Mouse (Mus musculus) intestine, embryonic 14.5 days (tissue): ENCODE results near the gene Cdk19. TPM values are rescaled to one million over a fixed set of nuclear protein-coding genes. Genes with fewer than 3 reads are reported as not detected.
A peak's percentile ranks its signal among the peaks of the same experiment; 100 is the strongest.

ENCODE experiments used
- ATAC-seq: fragments of 200-750 bp; cut with Nextera tagmentation; replicated peaks from 2 replicates; pipeline ENCODE4 v1.8.0; 2017; ENCODE audit warnings: low read depth, moderate number of reproducible peaks, moderate TSS enrichment, moderate library complexity; ENCODE audit not compliant: low FRiP score, low TSS enrichment
- DNase-seq: peaks from one replicate; pipeline ENCODE4 v3.0.0-alpha.2; 2018; ENCODE audit warnings: low spot score
- H3K27ac ChIP-seq: fragments of 300-500 bp; sonication (generic); 2 replicates; pipeline ENCODE4 v1.5.1; 2014; ENCODE audit warnings: low read depth, mild to moderate bottlenecking, control low read depth
- H3K27me3 ChIP-seq: fragments of 300-500 bp; sonication (generic); replicated peaks from 2 replicates; pipeline ENCODE4 v1.6.1; 2014; ENCODE audit warnings: low read length, control low read depth; ENCODE audit not compliant: control insufficient read depth, insufficient read depth
- H3K36me3 ChIP-seq: fragments of 300-500 bp; sonication (generic); 2 replicates; pipeline ENCODE4 v1.6.1; 2014; ENCODE audit warnings: low read length, control low read depth; ENCODE audit not compliant: control insufficient read depth, insufficient read depth
- H3K4me1 ChIP-seq: fragments of 300-500 bp; sonication (generic); replicated peaks from 2 replicates; pipeline ENCODE4 v1.6.1; 2014; ENCODE audit warnings: low read length, control low read depth, mixed read lengths; ENCODE audit not compliant: control insufficient read depth, insufficient read depth
- H3K4me2 ChIP-seq: fragments of 300-500 bp; sonication (generic); 2 replicates; pipeline ENCODE4 v1.6.1; 2014; ENCODE audit warnings: low read length
- H3K4me3 ChIP-seq: fragments of 300-500 bp; sonication (generic); 2 replicates; pipeline ENCODE4 v1.5.1; 2014; ENCODE audit warnings: low read depth, low read length, control low read depth, mixed read lengths
- H3K9ac ChIP-seq: fragments of 300-500 bp; sonication (generic); 2 replicates; pipeline ENCODE4 v1.6.1; 2014; ENCODE audit warnings: mild to moderate bottlenecking, low read length
- H3K9me3 ChIP-seq: fragments of 300-500 bp; sonication (generic); 2 replicates; pipeline ENCODE4 v1.6.1; 2016; ENCODE audit warnings: low read length, control low read depth; ENCODE audit not compliant: control insufficient read depth
- WGBS: fragments of 180-500 bp; shearing (Covaris S2); extraction: QIAGEN DNeasy Blood & Tissue Kit; methylation state at CpG from one replicate; pipeline ENCODE4 v1.1.7; 2014; 5-methylcytosine and 5-hydroxymethylcytosine counted together
- polyA plus RNA-seq: library from polyadenylated mRNA; unstranded; fragments of >200 nt; fragmentation: Nextera tagmentation; extraction: Ambion mirVana; gene quantifications from 2 replicates; pipeline ENCODE4 v1.2.1, GENCODE M21; 2014

Gene Cdk19
- polyA plus RNA-seq, 1 experiment from 2014 or later = 8.7 TPM

DNA sequence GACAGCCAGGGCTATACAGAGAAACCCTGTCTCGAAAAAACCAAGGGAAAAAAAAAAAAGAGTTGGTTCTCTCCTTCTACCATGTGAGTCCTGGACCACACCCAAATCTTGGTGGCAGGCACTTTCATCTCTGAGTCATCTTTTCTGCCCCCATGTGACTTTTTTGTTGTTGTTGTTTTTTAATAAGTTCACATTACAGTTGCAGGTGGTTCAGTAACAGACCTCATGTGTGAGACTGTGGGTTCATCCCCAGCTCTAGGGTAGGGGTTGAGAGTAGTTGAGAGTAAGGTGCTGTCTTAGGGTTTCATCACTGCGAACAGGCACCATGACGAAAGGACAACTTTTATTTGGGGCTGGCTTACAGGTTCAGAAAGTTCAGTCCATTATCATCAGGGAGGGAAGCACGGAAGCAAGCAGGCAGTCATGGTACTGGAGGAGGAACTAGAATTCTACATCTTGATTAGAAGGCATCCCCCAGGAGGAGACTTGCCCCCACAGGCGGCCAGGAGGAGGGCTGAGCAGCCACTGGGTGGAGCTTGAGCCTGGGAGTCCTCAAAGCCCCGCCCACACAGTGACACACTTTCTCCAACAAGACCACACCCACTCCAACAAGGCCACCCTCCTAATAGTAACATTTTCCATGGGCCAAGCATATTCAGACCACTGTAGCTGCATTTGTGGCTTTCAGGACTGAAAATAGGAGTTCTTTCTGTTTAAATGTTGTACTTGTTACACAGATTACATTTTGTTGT, 29.3 kb upstream of the Cdk19 start:
- H3K9ac ChIP-seq = no peak overlapping the region
- WGBS = 54% methylated on average over 6 of the region's 6 CpGs
- H3K4me1 ChIP-seq = peaks cover 5% of the 10 kb centered on the region; the same call in 1 of the 2 replicates
- H3K27me3 ChIP-seq = no peaks in the 10 kb centered on the region
- ATAC-seq (no peak), DNase-seq (no peak)
- peaks cover 2% of the 10 kb centered on the region; the same call in 1 of the 2 replicates for H3K9me3 ChIP-seq
- no peaks in the 10 kb centered on the region for H3K36me3 ChIP-seq
- H3K4me3 ChIP-seq = no peak overlapping the region
- H3K4me2 ChIP-seq = no peak overlapping the region
- H3K27ac ChIP-seq = no peak overlapping the region

DNA sequence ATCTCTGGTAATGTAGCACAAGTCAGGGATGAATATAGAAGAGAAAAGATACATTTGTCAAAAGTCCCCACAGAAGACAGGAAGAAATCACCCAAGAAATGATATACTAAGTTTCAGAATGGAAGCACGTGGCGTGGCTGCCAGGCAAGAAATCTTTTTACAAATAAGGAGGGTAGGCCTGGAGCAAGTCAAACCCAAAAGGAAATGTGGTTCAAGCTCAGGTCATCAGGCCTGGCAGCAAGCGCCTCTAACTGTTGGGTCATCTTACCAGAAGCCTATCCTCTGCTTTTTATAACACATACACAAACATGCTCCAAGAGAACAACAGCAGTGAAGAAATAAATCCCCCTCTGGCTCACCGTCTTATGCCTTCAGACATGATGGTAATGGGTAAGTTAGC, 26.6 kb upstream of the Cdk19 start:
- H3K4me2 ChIP-seq = no peak overlapping the region
- H3K36me3 ChIP-seq = no peaks in the 10 kb centered on the region
- H3K27ac ChIP-seq = no peak overlapping the region
- H3K9ac ChIP-seq = no peak overlapping the region
- no peak for DNase-seq
- H3K9me3 ChIP-seq = no peaks in the 10 kb centered on the region
- no peak overlapping the region for H3K4me3 ChIP-seq
- WGBS = 44% methylated on average over 4 of the region's 4 CpGs
- peaks cover 5% of the 10 kb centered on the region; the same call in 1 of the 2 replicates for H3K4me1 ChIP-seq
- no peaks in the 10 kb centered on the region for H3K27me3 ChIP-seq
- ATAC-seq = no peak

DNA sequence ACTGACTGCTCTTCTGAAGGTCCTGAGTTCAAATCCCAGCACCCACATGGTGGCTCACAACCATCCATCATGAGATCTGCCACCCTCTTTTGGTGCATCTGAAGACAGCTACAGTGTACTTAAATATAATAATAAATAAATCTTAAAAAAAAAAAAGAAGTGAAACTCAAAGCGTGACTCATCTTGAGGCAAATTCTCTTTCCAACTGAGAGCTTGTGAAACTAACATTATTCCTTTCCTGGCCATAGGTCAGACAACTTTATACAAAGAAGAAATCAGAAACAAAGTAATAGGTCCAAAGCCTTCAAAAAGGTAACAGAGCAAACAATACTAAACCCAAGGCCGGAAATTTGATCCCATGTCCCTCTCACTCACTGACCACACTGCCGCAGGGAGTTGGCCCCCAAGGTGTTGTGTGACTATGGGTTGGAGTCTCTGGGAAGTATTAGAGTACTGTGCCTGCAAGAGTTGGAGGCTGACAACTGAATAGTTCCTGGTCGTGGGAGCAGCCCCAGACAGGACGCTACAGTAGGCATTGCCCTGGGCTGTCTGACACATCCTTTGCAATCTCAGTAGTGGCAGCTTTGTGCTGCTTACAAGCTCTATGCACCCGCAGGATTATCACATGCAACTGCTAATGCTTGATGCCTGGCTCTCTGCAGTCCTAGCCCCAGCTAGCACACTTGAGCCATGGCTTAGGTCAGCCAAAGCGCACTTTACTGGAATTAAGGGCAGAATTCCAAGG, 22.4 kb upstream of the Cdk19 start:
- Histone ChIP-seq H3K27ac (no peak overlapping the region), H3K4me3 (no peak overlapping the region), H3K4me1 (peaks cover 5% of the 10 kb centered on the region; the same call in 1 of the 2 replicates), H3K27me3 (no peaks in the 10 kb centered on the region), H3K9ac (no peak overlapping the region), H3K4me2 (no peak overlapping the region), H3K36me3 (no peaks in the 10 kb centered on the region), H3K9me3 (0 out of 2 replicates have a peak, but pooled peaks cover 2% of the 10 kb centered on the region)
- WGBS = 48% methylated on average over 7 of the region's 7 CpGs
- DNase-seq (no peak), ATAC-seq (no peak)

DNA sequence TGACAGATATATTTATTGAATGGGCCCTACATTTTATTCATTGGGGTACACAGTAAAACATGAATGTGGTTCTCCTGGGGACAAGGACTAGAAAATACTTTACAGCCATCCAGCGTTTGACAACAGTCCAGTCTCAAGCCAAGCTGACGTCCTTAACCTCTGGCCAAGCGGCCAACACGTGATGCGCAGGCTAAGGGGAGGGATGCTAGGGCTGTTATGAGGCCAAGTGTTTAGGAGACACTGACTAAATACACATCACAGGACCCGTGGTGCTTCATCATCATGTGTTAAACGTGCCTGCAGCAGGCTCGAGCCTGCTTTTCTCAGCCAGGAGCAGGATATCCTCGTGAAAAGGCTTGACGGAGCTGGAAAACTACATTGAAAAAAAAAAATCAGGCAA, 19.1 kb upstream of the Cdk19 start:
- no peak for ATAC-seq
- WGBS = 83% methylated on average over 10 of the region's 10 CpGs
- H3K4me3 ChIP-seq = no peak overlapping the region
- H3K9me3 ChIP-seq = 0 out of 2 replicates have a peak, but pooled peaks cover 2% of the 10 kb centered on the region
- DNase-seq = no peak
- H3K4me2 ChIP-seq = no peak overlapping the region
- H3K27ac ChIP-seq = no peak overlapping the region
- no peaks in the 10 kb centered on the region for H3K4me1 ChIP-seq
- H3K36me3 ChIP-seq = no peaks in the 10 kb centered on the region
- H3K9ac ChIP-seq = no peak overlapping the region
- H3K27me3 ChIP-seq = no peaks in the 10 kb centered on the region

GRCm38 (mm10) chr10:40328004-40328551, 11.3 kb upstream of the Cdk19 start:
- Histone ChIP-seq H3K9me3 (no peaks in the 10 kb centered on the region), H3K27ac (no peak overlapping the region), H3K4me3 (no peak overlapping the region), H3K27me3 (no peaks in the 10 kb centered on the region), H3K9ac (no peak overlapping the region), H3K36me3 (no peaks in the 10 kb centered on the region), H3K4me2 (no peak overlapping the region), H3K4me1 (no peaks in the 10 kb centered on the region)
- ATAC-seq (peak; percentile 88), DNase-seq (peak; percentile 63)
- WGBS = 52% methylated on average over 9 of the region's 9 CpGs

DNA sequence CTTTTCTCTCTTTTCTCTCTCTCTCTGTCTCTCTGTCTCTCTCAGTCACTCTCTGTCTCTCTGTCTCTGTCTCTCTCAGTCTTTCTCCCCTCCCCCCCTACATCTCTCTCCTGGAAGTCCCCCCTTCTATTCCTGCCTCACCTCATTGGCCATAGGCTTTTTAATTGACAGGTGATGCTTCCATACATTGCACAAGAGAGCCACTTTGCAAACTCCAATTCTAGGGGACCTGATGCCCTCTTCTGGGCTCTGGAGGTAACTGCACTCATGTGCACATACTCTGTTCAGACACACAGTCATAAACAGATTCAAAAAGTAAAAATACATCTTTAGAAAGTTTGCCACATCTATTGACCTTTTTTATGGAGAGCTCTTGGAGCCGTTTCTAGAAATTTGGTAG, 9.1 kb upstream of the Cdk19 start:
- Histone ChIP-seq H3K4me1 (no peaks in the 10 kb centered on the region), H3K4me3 (no peak overlapping the region), H3K9me3 (no peaks in the 10 kb centered on the region), H3K27ac (no peak overlapping the region), H3K9ac (no peak overlapping the region), H3K36me3 (no peaks in the 10 kb centered on the region), H3K27me3 (no peaks in the 10 kb centered on the region), H3K4me2 (no peak overlapping the region)
- DNase-seq (no peak), ATAC-seq (no peak)
- 79% methylated on average over 1 of the region's 1 CpGs for WGBS

- no peak overlapping the region for H3K27ac ChIP-seq
- DNase-seq (no peak), ATAC-seq (no peak)
- no peak overlapping the region for H3K4me3 ChIP-seq
- no peaks in the 10 kb centered on the region for H3K4me1 ChIP-seq
- no peaks in the 10 kb centered on the region for H3K9me3 ChIP-seq
- WGBS = 82% methylated on average over 6 of the region's 6 CpGs
- H3K36me3 ChIP-seq = no peaks in the 10 kb centered on the region
- no peak overlapping the region for H3K4me2 ChIP-seq
- no peak overlapping the region for H3K9ac ChIP-seq
- no peaks in the 10 kb centered on the region for H3K27me3 ChIP-seq
These were observed 6.5 kb upstream of the Cdk19 start for GRCm38 (mm10) chr10:40332864-40333263.

DNA sequence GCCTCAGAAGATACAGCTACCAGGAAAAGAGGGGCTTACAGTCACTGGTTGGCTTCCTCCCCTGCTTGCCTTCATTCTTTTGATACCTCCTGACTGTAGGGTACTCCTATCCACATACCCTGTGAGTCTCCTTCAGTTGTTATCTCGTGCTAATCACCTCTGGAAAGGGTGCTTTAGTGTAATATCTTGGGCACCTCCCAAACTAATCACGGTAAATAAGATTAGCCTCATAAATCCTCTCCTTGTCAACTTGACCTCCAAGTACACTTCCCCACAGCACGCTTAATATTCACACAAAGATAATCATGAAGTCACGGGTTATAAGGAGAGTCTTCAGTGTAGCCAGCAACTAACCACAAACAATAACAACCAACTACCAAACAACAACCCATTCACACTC, 2.7 kb downstream of the Cdk19 start:
- Histone ChIP-seq H3K9me3 (no peaks in the 10 kb centered on the region), H3K36me3 (no peaks in the 10 kb centered on the region), H3K27me3 (no peaks in the 10 kb centered on the region), H3K9ac (no peak overlapping the region), H3K4me3 (no peak overlapping the region), H3K27ac (no peak overlapping the region), H3K4me2 (no peak overlapping the region), H3K4me1 (0 out of 2 replicates have a peak, but pooled peaks cover 4% of the 10 kb centered on the region)
- ATAC-seq (no peak), DNase-seq (no peak)
- 63% methylated on average over 4 of the region's 4 CpGs for WGBS
